Mouse (Mus musculus): ENCODE measurements around the gene Mrps7. TPM values are rescaled to one million over a fixed set of nuclear protein-coding genes. Genes with fewer than 3 reads are reported as not detected.

The Mrps7 gene
- polyA plus RNA-seq, 1 experiment from 2014 or later: 86.2 TPM

DNA sequence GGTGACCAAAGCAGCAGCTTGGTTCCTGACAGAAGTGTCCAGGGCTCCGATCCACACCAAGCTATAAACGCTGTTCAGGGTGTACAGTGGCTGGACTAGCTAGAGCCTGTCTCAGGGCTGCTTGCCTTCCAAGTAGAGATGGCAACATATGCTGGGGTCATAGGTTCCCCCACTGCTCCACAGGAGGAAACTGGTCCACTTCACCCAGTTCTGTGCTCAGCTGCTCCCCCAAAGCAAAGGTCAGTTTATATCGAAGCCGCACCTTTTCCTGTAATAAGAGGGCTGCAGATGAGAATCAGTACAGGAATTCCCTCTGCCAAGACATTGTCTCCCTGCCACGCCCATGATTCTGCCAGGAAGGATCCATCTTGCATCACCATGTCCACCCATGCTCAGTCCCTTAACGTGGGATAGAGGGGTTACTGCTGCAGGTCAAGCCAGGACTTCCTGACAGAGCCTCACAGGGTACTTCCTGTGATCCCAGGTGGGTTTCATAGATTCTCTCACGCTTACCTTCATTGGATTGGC is 18.1 kb upstream of the Mrps7 start:
- 86% methylated on average over 7 of the region's 7 CpGs for WGBS
- H3K4me1 ChIP-seq (ENCODE audit: control insufficient read depth, insufficient read depth, low read length): no peaks in the 10 kb centered on the region

DNA sequence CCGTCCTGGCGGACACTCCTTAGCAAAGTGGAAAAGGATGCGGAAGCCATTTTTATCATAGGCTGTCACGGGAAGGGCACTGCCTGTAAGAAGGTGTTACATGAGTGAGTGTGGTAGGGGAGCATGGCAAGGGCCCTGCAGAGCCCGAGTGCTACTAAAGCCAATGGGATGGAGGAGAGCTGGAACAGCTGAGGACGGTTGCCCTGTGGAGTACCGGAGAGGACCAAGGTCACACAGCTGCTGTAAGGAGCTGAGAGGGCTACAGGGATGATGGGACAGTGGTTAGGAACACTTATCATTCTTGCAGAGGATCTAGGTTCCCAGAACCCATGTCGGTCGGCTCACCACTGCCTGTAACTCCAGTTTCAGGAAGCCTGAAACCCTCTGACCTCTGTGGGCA is 17.3 kb upstream of the Mrps7 start:
- Histone ChIP-seq H3K27ac (ENCODE audit: low read length) (no peak overlapping the region), H3K9ac (ENCODE audit: low read length) (no peak overlapping the region), H3K9me3 (replicated peaks; ENCODE audit: control insufficient read depth, low read length) (no peaks in the 10 kb centered on the region), H3K36me3 (ENCODE audit: control insufficient read depth, insufficient read depth) (peaks cover 89% of the 10 kb centered on the region), H3K4me3 (ENCODE audit: low read length) (no peak overlapping the region), H3K4me1 (ENCODE audit: control insufficient read depth, insufficient read depth, low read length) (no peaks in the 10 kb centered on the region), H3K4me2 (ENCODE audit: low read depth, low read length) (no peak overlapping the region), H3K27me3 (ENCODE audit: control insufficient read depth, insufficient read depth, low read length) (no peaks in the 10 kb centered on the region)
- ATAC-seq (replicated peaks; ENCODE audit: extremely low read depth, insufficient read depth, low FRiP score): no peak
- WGBS: 81% methylated on average over 9 of the region's 9 CpGs

More for the DNA sequence above, 18.1 kb upstream of the Mrps7 start:
- Histone ChIP-seq H3K4me2 (ENCODE audit: low read depth, low read length) (no peak overlapping the region), H3K36me3 (ENCODE audit: control insufficient read depth, insufficient read depth) (peaks cover 86% of the 10 kb centered on the region), H3K27me3 (ENCODE audit: control insufficient read depth, insufficient read depth, low read length) (no peaks in the 10 kb centered on the region), H3K9me3 (replicated peaks; ENCODE audit: control insufficient read depth, low read length) (no peaks in the 10 kb centered on the region), H3K4me3 (ENCODE audit: low read length) (no peak overlapping the region), H3K9ac (ENCODE audit: low read length) (no peak overlapping the region), H3K27ac (ENCODE audit: low read length) (no peak overlapping the region)
- ATAC-seq (replicated peaks; ENCODE audit: extremely low read depth, insufficient read depth, low FRiP score): no peak

DNA sequence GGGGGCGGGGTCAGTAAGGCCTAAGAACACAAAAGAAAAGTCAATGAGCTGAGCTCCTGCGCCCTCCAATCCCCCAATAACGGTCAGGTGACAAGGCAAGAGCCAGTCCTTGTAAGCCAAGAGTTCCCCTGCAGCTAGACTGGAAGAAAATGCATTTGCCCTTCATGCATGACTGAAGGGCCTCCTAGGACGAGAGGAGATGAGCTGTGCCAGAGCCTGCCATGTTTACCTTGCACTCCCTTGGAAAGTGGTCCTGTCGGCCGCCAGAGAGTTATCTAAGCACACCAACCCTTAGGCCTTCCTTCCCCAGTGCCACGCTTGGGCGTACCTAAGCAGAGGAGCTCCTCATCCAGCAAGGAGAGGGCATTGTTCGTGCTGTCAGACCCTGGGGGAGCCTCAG is 15.7 kb upstream of the Mrps7 start:
- no peak overlapping the region for H3K4me3 ChIP-seq (ENCODE audit: low read length)
- no peak for ATAC-seq (replicated peaks; ENCODE audit: extremely low read depth, insufficient read depth, low FRiP score)
- peaks cover 86% of the 10 kb centered on the region for H3K36me3 ChIP-seq (ENCODE audit: control insufficient read depth, insufficient read depth)
- WGBS: 82% methylated on average over 9 of the region's 9 CpGs
- no peak overlapping the region for H3K27ac ChIP-seq (ENCODE audit: low read length)
- no peaks in the 10 kb centered on the region for H3K9me3 ChIP-seq (replicated peaks; ENCODE audit: control insufficient read depth, low read length)
- H3K4me2 ChIP-seq (ENCODE audit: low read depth, low read length): no peak overlapping the region
- no peaks in the 10 kb centered on the region for H3K27me3 ChIP-seq (ENCODE audit: control insufficient read depth, insufficient read depth, low read length)
- H3K9ac ChIP-seq (ENCODE audit: low read length): no peak overlapping the region
- H3K4me1 ChIP-seq (ENCODE audit: control insufficient read depth, insufficient read depth, low read length): no peaks in the 10 kb centered on the region

DNA sequence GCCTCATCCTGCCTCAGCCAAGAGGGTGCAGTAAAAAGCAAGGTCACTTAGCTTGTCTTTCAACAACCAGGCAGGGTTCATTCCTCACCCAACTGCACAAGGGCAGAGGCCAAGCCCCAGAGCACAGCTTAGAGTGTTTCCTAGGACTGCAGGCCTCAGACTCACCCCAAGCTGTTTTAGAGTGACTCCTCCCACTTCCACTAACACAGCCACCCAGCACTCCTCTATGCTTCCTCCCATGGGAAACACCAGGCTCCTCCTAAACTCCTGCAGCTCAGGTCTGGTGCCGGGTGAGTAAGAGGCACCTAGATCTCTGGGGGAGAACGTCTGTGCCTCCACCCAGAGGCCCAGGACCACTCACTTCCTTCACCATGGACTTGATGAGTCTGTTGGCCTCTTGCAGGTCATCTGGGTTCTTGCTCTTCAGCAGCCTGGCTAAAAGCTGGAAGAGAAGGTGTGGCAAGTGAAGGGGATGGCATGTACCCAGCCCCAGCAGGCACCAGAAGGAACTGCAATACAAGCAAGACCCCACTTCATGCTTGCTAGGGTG is 13.1 kb upstream of the Mrps7 start:
- Histone ChIP-seq H3K4me3 (ENCODE audit: low read length) (no peak overlapping the region), H3K27me3 (ENCODE audit: control insufficient read depth, insufficient read depth, low read length) (no peaks in the 10 kb centered on the region), H3K4me2 (ENCODE audit: low read depth, low read length) (no peak overlapping the region), H3K27ac (ENCODE audit: low read length) (no peak overlapping the region), H3K9ac (ENCODE audit: low read length) (no peak overlapping the region), H3K4me1 (ENCODE audit: control insufficient read depth, insufficient read depth, low read length) (no peaks in the 10 kb centered on the region), H3K36me3 (ENCODE audit: control insufficient read depth, insufficient read depth) (peaks cover 81% of the 10 kb centered on the region), H3K9me3 (replicated peaks; ENCODE audit: control insufficient read depth, low read length) (no peaks in the 10 kb centered on the region)
- ATAC-seq (replicated peaks; ENCODE audit: extremely low read depth, insufficient read depth, low FRiP score): no peak
- WGBS: 81% methylated on average over 2 of the region's 2 CpGs

DNA sequence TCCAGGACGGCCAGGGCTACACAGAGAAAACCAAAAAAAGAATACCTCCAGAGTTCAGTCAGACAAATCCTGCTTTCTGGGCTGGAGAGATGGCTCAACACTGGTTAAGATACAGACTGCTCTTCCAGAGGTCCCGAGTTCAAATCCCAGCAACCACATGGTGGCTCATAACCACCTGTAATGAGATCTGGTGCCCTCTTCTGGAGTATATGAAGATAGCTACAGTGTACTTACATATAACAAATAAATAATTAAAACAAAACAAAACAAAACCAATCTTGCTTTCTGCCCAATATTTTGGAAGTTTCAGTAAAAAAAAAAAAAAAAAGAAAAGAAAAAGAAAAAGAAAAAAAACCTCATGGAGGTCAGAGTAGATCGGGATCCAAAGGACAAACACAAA is 8.5 kb upstream of the Mrps7 start:
- Histone ChIP-seq H3K9ac (ENCODE audit: low read length) (no peak overlapping the region), H3K9me3 (replicated peaks; ENCODE audit: control insufficient read depth, low read length) (no peaks in the 10 kb centered on the region), H3K4me1 (ENCODE audit: control insufficient read depth, insufficient read depth, low read length) (no peaks in the 10 kb centered on the region), H3K4me2 (ENCODE audit: low read depth, low read length) (no peak overlapping the region), H3K4me3 (ENCODE audit: low read length) (no peak overlapping the region), H3K27me3 (ENCODE audit: control insufficient read depth, insufficient read depth, low read length) (no peaks in the 10 kb centered on the region), H3K27ac (ENCODE audit: low read length) (no peak overlapping the region), H3K36me3 (ENCODE audit: control insufficient read depth, insufficient read depth) (peaks cover 49% of the 10 kb centered on the region)
- no peak for ATAC-seq (replicated peaks; ENCODE audit: extremely low read depth, insufficient read depth, low FRiP score)
- 96% methylated on average over 3 of the region's 3 CpGs for WGBS

DNA sequence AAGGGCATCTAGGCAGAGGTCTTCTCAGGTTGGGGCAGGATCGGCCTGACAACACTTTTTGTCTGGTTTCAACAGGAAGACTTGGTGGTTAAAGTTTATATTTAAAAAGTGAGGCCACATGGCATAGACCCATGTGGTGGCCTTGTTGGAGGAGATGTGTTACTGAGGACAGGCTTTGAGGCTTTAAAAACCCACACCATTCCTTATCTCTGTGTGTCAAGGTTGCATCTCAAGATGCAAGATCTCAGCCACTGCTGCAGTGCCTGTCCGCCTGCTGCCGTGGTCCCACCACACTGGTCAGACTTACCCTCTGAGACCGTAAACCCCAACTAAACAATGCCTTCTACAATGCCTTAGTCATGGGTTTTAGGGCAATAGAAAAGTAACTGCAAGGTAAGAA is 5.4 kb upstream of the Mrps7 start:
- Histone ChIP-seq H3K9me3 (replicated peaks; ENCODE audit: control insufficient read depth, low read length) (no peaks in the 10 kb centered on the region), H3K4me2 (ENCODE audit: low read depth, low read length) (no peak overlapping the region), H3K4me3 (ENCODE audit: low read length) (no peak overlapping the region), H3K4me1 (ENCODE audit: control insufficient read depth, insufficient read depth, low read length) (peaks cover 26% of the 10 kb centered on the region), H3K27ac (ENCODE audit: low read length) (no peak overlapping the region), H3K36me3 (ENCODE audit: control insufficient read depth, insufficient read depth) (peaks cover 25% of the 10 kb centered on the region), H3K27me3 (ENCODE audit: control insufficient read depth, insufficient read depth, low read length) (no peaks in the 10 kb centered on the region), H3K9ac (ENCODE audit: low read length) (no peak overlapping the region)
- WGBS: 91% methylated on average over 4 of the region's 4 CpGs
- ATAC-seq (replicated peaks; ENCODE audit: extremely low read depth, insufficient read depth, low FRiP score): no peak

DNA sequence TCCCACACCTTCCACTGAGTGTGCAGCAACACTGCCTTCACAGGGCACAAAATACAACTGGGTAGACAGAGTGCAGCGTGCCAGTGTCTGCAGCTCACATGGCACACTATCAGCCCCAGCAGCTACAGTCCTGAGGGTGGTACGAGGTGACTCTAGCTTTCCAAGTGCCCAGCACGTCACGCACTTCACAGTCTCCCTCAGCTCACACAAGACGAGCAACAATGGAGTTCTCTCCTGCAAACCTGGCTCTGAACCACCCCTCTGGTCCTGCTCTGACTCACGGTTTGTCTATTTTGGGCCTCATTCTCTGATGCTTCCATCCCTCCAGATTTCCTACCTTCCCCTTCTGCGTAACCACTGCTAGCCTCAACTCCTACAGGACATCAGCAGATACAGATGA is 4.0 kb upstream of the Mrps7 start:
- no peaks in the 10 kb centered on the region for H3K9me3 ChIP-seq (replicated peaks; ENCODE audit: control insufficient read depth, low read length)
- 76% methylated on average over 7 of the region's 7 CpGs for WGBS
- no peak overlapping the region for H3K4me3 ChIP-seq (ENCODE audit: low read length)
- peaks cover 28% of the 10 kb centered on the region for H3K4me1 ChIP-seq (ENCODE audit: control insufficient read depth, insufficient read depth, low read length)
- H3K27ac ChIP-seq (ENCODE audit: low read length): no peak overlapping the region
- peaks cover 12% of the 10 kb centered on the region; the same call in 1 of the 2 replicates for H3K36me3 ChIP-seq (ENCODE audit: control insufficient read depth, insufficient read depth)
- H3K27me3 ChIP-seq (ENCODE audit: control insufficient read depth, insufficient read depth, low read length): no peaks in the 10 kb centered on the region
- H3K4me2 ChIP-seq (ENCODE audit: low read depth, low read length): no peak overlapping the region
- ATAC-seq (replicated peaks; ENCODE audit: extremely low read depth, insufficient read depth, low FRiP score): no peak
- H3K9ac ChIP-seq (ENCODE audit: low read length): no peak overlapping the region

DNA sequence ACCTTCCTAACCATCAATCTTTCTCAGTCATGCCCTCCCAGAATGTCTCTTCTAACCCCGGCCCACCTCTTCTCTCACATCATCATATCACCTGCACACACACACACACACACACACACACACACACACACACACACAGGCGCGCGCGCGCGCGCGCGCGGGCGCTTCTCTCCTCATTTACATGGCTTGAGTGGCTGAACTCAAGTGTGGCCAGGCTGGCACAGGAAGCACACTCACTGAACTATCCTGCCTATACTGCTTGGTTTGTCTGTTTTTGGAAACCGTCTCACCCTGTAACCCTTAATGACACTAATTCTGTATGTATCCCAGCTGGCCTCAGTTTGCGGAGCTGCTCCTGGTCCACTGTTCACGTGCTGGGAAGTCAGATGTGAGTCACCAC is 3.0 kb upstream of the Mrps7 start:
- Histone ChIP-seq H3K9me3 (replicated peaks; ENCODE audit: control insufficient read depth, low read length) (no peaks in the 10 kb centered on the region), H3K9ac (ENCODE audit: low read length) (no peak overlapping the region), H3K36me3 (ENCODE audit: control insufficient read depth, insufficient read depth) (peaks cover 9% of the 10 kb centered on the region; the same call in 1 of the 2 replicates), H3K4me1 (ENCODE audit: control insufficient read depth, insufficient read depth, low read length) (peaks cover 33% of the 10 kb centered on the region), H3K27ac (ENCODE audit: low read length) (no peak overlapping the region), H3K4me3 (ENCODE audit: low read length) (no peak overlapping the region), H3K27me3 (ENCODE audit: control insufficient read depth, insufficient read depth, low read length) (no peaks in the 10 kb centered on the region), H3K4me2 (ENCODE audit: low read depth, low read length) (no peak overlapping the region)
- 86% methylated on average over 15 of the region's 15 CpGs for WGBS
- ATAC-seq (replicated peaks; ENCODE audit: extremely low read depth, insufficient read depth, low FRiP score): no peak

DNA sequence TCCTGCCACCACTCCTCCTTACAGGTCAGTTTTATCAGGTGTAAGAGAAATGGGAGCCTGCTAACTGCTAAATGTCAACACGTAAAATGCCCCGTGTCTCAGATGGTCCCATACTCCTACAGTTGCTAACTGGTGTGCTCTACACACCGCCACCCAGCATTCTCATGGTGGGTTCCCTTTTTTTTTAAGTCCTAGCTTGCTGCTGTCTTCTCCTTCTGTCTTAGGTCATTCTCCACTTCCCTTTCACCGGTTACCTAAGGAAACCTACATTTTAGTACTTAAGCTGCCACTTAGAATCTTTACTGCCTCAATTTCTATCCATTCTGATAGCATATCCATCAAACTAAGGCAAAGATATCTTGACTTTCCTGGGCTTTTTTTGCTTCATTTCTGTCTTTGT is 2.6 kb upstream of the Mrps7 start:
- Histone ChIP-seq H3K4me2 (ENCODE audit: low read depth, low read length) (no peak overlapping the region), H3K9ac (ENCODE audit: low read length) (no peak overlapping the region), H3K4me3 (ENCODE audit: low read length) (no peak overlapping the region), H3K27me3 (ENCODE audit: control insufficient read depth, insufficient read depth, low read length) (no peaks in the 10 kb centered on the region), H3K36me3 (ENCODE audit: control insufficient read depth, insufficient read depth) (peaks cover 10% of the 10 kb centered on the region), H3K9me3 (replicated peaks; ENCODE audit: control insufficient read depth, low read length) (no peaks in the 10 kb centered on the region), H3K4me1 (ENCODE audit: control insufficient read depth, insufficient read depth, low read length) (peaks cover 33% of the 10 kb centered on the region), H3K27ac (ENCODE audit: low read length) (no peak overlapping the region)
- no peak for ATAC-seq (replicated peaks; ENCODE audit: extremely low read depth, insufficient read depth, low FRiP score)
- WGBS: 51% methylated on average over 4 of the region's 4 CpGs

Measured in heart, embryonic 16.5 days (tissue).